Mouse (Mus musculus) thymus, adult 18-20 months (tissue): Measurements from ENCODE around the gene Man2a2.

Source experiments
- DNase-seq, 2 experiments: peaks; one replicate each; pipeline ENCODE4 v3.0.0; 2022; ENCODE audit warnings: mixed read lengths in 2 of 2

Gene Man2a2

GRCm38 (mm10) chr7:80371041-80371751 lies at the start of gene Man2a2:
Gene Man2a2 (minus strand): TSS chr7:80371375.
- peak; percentile 62 to 72 for DNase-seq

- DNase-seq = no peak
Measured at GRCm38 (mm10) chr7:80420586-80420985, 49.4 kb upstream of the Man2a2 start.

- DNase-seq = no peak
Measured at GRCm38 (mm10) chr7:80419278-80419677, 48.1 kb upstream of the Man2a2 start.

GRCm38 (mm10) chr7:80418036-80418435 lies 46.9 kb upstream of the Man2a2 start:
- DNase-seq = no peak

GRCm38 (mm10) chr7:80417601-80418000 lies 46.4 kb upstream of the Man2a2 start:
- DNase-seq = no peak

GRCm38 (mm10) chr7:80416969-80417368 lies 45.8 kb upstream of the Man2a2 start:
- DNase-seq = no peak

GRCm38 (mm10) chr7:80414303-80414855 lies 43.2 kb upstream of the Man2a2 start:
- no peak for DNase-seq

- DNase-seq = peak in 1 of 2 experiments; percentile 36
Measured at GRCm38 (mm10) chr7:80413512-80414302, 42.5 kb upstream of the Man2a2 start.

- no peak for DNase-seq
Measured at GRCm38 (mm10) chr7:80412781-80413180, 41.6 kb upstream of the Man2a2 start.

GRCm38 (mm10) chr7:80412279-80412678 lies 41.1 kb upstream of the Man2a2 start:
- DNase-seq = no peak

- no peak for DNase-seq
Measured at GRCm38 (mm10) chr7:80410380-80410779, 39.2 kb upstream of the Man2a2 start.

- DNase-seq = no peak
Measured at GRCm38 (mm10) chr7:80407712-80408111, 36.5 kb upstream of the Man2a2 start.

- DNase-seq = no peak
Measured at GRCm38 (mm10) chr7:80406186-80406585, 35.0 kb upstream of the Man2a2 start.

GRCm38 (mm10) chr7:80405188-80405695 lies 34.1 kb upstream of the Man2a2 start, which contains the start of gene Furin:
Gene Furin (minus strand): TSS chr7:80405436.
- no peak for DNase-seq

GRCm38 (mm10) chr7:80404101-80404894 lies 33.1 kb upstream of the Man2a2 start:
- DNase-seq = peak in 1 of 2 experiments; percentile 26

- DNase-seq = no peak
Measured at GRCm38 (mm10) chr7:80403551-80403950, 32.4 kb upstream of the Man2a2 start.

- no peak for DNase-seq
Measured at GRCm38 (mm10) chr7:80402651-80403321, 31.6 kb upstream of the Man2a2 start.

- peak in 1 of 2 experiments; percentile 38 for DNase-seq
Measured at GRCm38 (mm10) chr7:80401860-80402641, 30.9 kb upstream of the Man2a2 start.

- no peak for DNase-seq
Measured at GRCm38 (mm10) chr7:80401041-80401859, 30.1 kb upstream of the Man2a2 start.

GRCm38 (mm10) chr7:80400571-80400970 lies 29.4 kb upstream of the Man2a2 start:
- DNase-seq = no peak
